Mouse (Mus musculus): ENCODE measurements at regions not wholly inside any gene's neighbourhood (a gene's known extent, or its start where the extent isn't known, plus 50 kb on each side); places are given as distances from the start of the nearest gene placed in this dataset.
"Not testable (repeated sequence)": the region's sequence is repeated elsewhere in the genome, so short reads cannot be mapped to it uniquely, and the experiment has no call there.

GRCm38 (mm10) chr17:54753396-54753994 is 454.7 kb upstream of the Slc5a7 start:
- peak; percentile 3 to 14 for DNase-seq (ENCODE audit: low spot score in 2 of 2)

GRCm38 (mm10) chr17:54752917-54753316 is 454.1 kb upstream of the Slc5a7 start:
- no peak for DNase-seq (ENCODE audit: low spot score in 2 of 2)

DNA sequence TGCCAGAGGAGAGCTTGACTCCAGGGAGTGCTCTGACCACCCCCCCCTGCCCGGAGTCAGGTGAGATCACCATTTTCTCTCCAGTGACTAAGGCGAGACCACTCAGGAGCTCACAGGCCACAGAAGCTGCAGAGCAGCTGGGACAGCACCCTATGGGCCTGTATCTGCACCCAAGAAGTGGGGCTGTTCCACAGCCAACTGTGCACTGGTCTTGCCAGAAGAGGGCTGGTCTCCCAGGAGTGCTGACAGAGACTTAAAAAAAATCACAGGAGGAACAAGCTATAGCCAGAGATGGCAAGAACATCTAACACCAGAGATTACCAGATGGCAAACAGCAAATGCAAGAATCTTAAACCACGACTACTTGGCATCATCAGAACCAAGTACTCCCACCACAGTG is 437.0 kb upstream of the Slc5a7 start:
- no peak for DNase-seq (ENCODE audit: low spot score in 2 of 2)

DNA sequence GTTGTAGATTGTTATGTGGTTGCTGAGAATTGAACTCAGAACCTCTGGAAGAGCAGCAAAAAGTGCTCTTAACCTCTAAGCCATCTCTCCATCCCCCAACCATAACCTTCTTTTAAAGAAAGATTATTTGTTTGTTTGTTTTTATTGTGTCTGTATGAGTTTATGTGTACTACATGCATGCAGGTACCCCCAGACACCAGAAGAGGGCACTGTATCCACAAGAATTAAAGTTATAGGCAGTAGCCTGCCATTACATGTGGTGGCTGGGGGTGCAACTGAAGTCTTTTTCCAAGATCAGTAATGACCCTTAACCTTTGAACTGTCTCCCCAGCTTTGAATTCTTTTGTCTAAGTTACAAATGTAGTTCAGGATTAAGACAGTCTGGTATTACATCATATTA is 428.8 kb upstream of the Slc5a7 start:
- no peak for DNase-seq (ENCODE audit: low spot score in 2 of 2)

DNA sequence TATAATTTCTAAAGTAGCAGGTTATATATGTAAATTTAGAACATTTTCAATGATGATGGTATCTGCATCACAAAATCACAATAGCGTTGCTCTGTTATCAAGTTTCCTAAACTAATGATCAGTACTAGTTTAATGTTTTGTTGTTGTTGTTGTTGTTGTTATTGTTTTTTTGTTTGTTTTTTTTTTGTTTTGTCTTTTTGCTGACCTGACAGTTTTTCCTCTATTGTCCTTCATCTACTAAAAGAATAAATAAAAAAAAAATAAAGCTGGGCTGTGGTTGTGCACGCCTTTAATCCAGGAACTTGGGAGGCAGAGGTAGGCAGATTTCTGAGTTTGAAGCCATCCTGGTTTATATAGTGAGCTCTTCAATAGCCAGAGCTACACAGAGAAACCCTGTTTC is 427.9 kb upstream of the Slc5a7 start:
- no peak for DNase-seq (ENCODE audit: low spot score in 2 of 2)

DNA sequence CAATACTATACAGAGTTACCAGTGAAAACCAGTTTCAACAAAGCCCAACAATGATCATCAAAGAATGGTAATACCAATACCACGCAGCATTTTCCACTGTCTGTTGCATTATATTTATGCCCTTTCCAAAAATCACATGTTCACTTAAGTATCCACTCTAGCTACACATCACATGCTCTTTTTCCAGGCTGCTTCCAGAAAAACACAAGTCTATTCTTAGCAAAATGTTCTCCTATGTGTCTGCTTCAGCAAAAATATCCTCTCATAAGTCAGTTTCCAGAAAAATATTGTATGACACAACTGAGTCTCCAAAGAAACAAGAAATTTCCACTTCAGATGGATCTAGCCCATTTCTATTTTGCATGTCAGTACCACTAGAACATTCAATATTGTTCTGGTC is 414.2 kb upstream of the Slc5a7 start:
- DNase-seq (ENCODE audit: low spot score in 2 of 2), result no peak

GRCm38 (mm10) chr17:54707811-54708210 is 409.0 kb upstream of the Slc5a7 start:
- not testable (repeated sequence) for DNase-seq (ENCODE audit: low spot score in 2 of 2)

DNA sequence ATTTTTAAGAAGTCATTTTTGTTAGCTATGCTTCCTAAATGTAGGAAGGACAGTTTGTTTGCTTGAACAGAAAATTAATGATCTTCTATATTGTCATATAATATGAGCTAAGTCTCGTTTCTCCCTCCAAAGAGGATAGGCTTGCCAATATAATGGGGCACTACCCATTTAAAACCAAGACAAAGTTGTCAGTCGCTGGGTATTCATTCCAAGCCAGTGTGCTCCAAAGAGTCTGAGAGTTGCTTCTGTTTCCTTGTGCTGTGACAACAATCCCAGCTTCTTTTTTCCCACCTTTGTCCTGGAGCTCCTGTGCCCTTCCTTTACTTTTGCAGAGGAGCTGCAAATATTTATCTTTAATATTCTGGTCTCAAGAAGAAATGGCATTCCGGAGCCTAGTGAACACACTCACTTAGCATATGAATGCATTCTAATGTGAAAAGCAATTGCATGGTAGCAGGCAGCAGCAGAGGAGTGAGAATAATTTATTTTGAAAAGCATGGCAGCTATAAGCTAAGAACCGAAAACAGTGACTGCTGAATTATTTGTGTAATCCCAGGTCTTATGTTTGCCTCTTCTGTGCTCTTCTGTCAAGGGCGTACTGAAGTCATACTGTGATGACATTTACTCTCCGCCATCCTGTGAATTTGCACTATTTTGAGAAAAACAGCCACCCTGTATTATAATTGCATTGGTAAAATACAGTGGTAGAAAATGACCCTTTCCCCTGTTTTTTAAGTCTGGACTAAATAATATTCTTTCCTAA is 402.7 kb upstream of the Slc5a7 start:
- DNase-seq (ENCODE audit: low spot score in 2 of 2), result no peak

- DNase-seq (ENCODE audit: low spot score in 2 of 2), result no peak
Observed at GRCm38 (mm10) chr17:54694637-54695036, 395.8 kb upstream of the Slc5a7 start.

GRCm38 (mm10) chr17:54685143-54686040 is 386.6 kb upstream of the Slc5a7 start:
- DNase-seq (ENCODE audit: low spot score in 2 of 2), result no peak

DNA sequence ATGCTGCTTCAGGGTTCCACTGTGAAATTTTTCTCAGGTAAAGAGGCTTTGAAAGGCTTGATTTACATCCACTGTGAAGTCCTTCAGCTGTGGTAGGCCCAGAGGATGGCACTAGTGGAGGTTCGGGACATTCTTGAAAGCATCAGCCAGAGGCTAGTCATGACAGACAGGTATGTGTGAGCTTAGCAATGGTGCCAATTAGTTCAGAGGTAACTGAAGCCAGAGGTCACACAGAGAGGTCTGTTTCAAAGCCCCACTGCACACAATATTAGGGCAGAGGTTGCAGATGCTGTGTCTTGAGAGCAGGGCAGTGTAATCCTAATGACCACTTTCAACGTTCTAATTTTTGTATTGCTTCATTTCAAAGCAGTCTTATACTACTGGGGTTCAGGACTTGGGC is 379.3 kb upstream of the Slc5a7 start:
- no peak for DNase-seq (ENCODE audit: low spot score in 2 of 2)

- no peak for DNase-seq (ENCODE audit: low spot score in 2 of 2)
Observed at GRCm38 (mm10) chr17:54669499-54669898, 370.7 kb upstream of the Slc5a7 start.

GRCm38 (mm10) chr17:54662558-54663245 is 363.9 kb upstream of the Slc5a7 start:
- DNase-seq (ENCODE audit: low spot score in 2 of 2), result no peak

- no peak for DNase-seq (ENCODE audit: low spot score in 2 of 2)
Observed at GRCm38 (mm10) chr17:54656553-54656952, 357.7 kb upstream of the Slc5a7 start.
